Mouse (Mus musculus) kidney, adult 18-20 months (tissue): ENCODE measurements around the gene E130116L18Rik.
"Not testable (repeated sequence)": the region's sequence is repeated elsewhere in the genome, so short reads cannot be mapped to it uniquely, and the experiment has no call there.

Source experiments
- DNase-seq: peaks from one replicate; pipeline ENCODE4 v3.0.0; 2021

E130116L18Rik gene

DNA sequence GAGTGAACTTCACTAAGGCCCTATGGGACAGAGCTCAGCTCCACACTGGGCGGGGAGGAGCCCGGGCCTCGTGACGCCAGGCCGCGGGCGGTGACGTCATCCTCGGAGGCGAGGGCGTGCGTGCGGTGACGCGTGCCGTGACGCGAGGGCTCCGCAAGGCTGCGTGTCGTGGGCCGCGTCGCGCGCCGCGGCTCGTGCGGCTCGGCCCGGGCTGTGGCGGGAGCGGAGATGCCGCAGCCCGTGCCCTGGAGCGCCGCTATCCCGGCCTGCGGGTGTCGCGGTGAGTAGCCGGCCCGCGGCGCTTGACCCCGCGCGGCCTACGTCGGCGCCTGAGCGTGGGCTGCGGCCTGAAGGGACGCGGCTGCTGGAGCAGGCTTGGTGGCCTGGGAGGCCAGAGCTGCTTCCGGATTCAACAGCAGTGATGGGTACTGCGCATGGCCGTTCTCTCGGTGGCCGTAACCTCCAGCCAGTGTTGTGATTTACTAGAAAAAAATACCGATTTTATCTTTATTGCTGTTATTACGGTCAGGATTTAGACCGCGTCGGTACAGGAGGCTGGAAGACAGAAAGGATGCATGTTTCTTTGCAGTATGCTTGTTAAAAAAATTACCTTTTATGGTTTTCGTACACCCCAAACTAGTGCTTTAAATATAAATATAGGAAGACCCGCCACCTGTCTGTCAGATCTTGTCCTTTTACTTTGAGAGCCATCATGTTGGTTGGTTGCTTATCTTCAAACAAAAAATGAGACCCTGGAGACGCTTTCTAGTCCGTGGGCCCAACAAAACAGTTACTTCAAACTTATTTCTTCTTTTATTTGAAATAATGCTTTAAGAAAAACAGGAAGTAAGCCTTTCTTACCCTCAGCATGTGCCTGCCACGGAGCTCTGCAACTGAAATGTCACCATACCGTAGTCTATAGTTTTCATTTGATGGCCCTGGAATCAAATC lies at the start of gene E130116L18Rik:
E130116L18Rik (minus strand) TSS at position 402 of the 951 bp plus-strand sequence.
- DNase-seq: peak; percentile 91

GRCm38 (mm10) chr5:25268258-25268888 lies 45.4 kb upstream of the E130116L18Rik start:
- no peak for DNase-seq

GRCm38 (mm10) chr5:25262266-25262665 lies 39.3 kb upstream of the E130116L18Rik start:
- DNase-seq: no peak

DNA sequence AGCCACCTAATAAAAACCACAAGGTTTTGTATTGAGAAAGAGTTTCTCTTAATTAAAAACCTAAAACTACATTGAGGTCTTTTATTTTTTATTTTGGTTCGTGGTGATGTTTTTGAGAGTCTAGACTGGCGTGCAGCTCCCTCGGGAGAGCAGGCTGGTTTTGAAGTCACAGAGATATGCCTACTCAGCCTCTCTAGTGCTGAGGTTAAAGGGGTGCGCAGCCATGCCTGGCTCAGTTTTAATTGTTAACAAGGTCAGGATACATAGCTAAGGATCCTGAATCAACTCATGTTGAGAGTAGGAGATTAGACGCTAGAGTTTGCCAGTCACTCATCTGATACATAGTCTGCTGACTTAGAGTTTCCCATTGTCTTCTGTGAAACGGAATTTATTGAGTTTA lies 38.5 kb upstream of the E130116L18Rik start:
- DNase-seq: no peak

DNA sequence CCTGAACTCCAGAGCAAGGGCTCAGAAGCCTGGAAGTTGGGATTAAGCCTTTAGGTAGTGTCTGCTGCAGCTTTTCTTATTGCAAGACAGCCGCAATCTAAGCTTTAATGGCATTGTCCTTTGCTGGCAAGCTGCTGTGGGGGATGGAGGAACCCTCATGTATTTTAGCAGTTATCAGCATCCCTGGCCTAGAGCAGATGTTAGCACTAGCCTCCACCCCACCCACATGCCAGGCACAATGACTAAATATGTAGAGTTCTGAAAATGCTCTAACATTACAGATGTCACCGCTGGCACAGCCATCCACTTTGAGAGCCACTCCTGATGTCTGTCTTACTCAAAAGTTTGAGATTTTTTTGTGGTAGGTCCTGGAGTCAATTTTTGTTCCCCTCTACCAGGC lies 33.7 kb upstream of the E130116L18Rik start:
- no peak for DNase-seq

DNA sequence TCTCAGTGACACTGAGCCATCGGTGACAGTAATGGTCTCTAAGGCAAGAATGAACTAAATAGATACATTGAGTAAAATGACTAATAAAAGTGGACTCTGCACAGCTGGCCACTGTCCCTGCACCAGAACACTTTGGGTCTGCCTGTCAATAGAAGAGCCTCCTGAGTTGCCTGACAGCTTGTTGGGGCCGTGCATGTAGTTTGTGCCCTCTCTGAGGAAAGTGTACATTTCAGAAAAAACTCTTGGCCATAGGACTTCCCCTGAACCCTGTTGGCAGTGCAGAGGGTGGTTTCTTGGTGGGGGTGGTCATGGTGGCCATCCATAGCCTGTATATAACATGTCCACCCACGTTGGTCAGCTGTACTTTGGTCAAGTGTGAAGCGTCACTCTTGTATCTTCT lies 31.5 kb upstream of the E130116L18Rik start:
- DNase-seq: no peak

DNA sequence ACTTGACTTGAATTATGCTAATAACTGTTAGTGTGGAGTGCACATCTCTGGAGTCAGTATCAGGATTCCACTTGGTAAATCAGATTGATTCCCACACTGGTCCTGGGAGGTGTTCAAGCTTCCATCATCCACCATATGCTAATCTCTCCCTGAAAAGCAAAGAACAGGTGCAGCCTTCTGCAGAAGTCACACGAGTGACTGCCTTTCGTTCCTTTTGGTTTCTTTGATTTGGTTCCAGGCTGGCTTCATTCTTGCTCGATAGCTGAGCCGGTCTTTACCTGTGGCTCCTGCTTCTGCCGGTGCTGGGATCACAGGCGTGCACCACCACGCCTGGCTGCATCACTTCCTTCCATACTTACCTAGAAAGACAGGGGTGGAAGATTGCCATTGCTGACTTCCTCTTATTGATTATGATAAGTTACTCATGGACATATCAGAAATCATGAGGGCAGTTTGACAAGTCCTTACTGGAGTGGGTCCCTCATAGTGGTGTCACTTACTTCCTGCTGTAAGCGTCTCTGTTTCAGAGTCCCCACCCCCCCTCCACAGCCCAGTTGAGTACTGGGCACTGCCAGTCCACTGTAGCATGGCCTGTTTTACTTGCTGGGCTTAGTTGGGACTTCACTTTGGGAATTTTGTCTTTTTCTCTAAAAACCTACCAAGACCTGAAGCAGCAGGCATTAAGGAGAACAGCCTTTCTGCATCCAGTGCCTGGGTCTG lies 30.0 kb upstream of the E130116L18Rik start:
- DNase-seq: no peak

DNA sequence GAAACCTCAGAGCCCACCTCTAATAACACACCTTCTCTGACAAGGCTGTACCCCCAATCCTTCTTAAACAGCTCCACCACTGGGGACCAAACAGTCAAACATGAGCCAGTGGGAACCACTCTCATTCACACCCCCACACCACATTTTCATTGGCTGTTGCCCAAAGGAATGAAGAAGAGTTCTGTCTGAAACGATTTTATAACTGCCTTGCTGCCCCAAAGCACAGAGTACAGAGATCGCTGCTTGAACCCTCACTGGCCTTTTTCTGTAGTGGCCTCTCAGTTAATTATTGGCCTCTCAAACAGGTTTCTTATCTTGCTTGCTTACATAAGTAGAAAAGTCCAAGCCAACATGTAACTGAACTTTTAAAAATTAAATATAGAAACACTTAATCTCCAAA lies 29.5 kb upstream of the E130116L18Rik start:
- peak; percentile 68 for DNase-seq

DNA sequence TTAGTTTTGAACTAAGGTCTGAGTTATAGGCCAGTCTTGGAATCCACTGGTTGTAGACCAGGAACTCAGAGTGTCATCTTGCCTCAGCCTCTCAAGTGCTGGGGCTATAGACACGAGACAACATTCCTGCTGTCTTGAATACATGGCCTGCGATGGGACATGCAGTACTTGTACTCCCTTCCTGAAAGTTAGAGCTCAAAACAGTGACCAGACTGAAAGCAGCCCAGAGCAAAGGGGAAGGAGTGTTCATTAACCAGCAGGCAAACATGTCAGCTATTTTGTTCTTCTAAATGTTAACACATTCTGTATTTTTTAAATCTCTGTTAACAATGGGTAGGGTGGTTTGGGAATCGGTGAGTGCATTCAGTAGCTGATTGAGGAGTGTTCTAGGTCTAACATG lies 24.1 kb upstream of the E130116L18Rik start:
- peak; percentile 67 for DNase-seq

- DNase-seq: no peak
Measured at GRCm38 (mm10) chr5:25246473-25246865, 23.5 kb upstream of the E130116L18Rik start.

GRCm38 (mm10) chr5:25245806-25246472 lies 23.0 kb upstream of the E130116L18Rik start:
- no peak for DNase-seq

GRCm38 (mm10) chr5:25243101-25243500 lies 20.1 kb upstream of the E130116L18Rik start:
- peak; percentile 37 for DNase-seq

DNA sequence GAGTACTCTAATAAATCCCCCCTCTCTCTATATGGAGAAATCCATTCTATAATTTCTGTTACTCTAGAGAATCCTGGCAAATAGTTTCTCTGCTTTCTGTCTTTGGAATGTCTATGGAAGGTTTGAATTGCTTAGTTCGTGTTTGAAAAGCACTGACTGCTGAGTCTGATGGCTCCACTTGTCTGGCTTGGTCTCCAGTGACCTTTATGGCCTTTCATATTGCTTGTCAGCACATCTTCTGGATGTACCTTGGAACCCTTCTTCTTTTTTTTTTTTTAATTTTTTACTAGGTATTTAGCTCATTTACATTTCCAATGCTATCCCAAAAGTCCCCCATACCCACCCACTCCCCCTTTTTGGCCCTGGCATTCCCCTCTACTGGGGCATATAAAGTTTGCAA lies 1.4 kb upstream of the E130116L18Rik start:
- DNase-seq: not testable (repeated sequence)

DNA sequence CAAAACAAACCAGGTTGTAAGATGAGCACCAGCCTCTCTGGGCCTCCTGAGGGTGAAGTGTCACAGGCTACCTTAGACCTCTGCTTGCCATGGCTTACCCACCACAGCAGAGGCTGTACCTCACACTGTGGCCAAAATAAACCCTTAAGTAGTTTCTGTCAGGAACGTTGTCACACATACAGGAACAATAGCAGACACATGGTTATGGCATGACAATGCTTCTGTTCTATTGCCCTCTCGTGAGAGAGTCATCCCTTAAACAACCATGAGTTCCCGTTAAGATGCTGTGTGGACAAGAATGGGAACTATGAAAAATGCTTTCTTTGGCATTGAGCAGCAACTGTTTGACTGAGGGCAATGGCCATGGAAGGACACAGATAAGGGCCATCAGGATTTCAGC lies 1.3 kb downstream of the E130116L18Rik start, which contains the start of gene Galnt11:
Galnt11 (plus strand) TSS at position 301 of the 400 bp plus-strand sequence.
- no peak for DNase-seq

DNA sequence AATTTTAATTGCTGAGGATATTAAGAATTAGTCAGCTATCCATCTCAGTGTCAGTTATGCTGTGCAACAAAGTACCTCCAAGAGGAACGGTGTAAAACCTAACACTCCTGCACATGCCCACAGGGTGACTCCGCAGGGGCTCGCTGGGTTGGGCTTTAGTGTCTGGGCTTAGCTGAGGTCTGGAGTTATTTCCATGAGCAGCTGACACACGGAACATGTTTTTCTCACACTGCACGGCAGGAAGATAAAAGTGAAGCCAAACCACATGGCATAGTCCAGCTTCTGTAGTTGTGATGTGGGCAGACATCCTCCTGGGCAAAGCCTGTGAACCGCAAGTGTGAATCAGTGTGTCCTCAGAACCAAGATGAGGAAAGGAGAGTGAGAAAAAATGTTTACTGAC lies 7.9 kb downstream of the E130116L18Rik start:
- DNase-seq: no peak

DNA sequence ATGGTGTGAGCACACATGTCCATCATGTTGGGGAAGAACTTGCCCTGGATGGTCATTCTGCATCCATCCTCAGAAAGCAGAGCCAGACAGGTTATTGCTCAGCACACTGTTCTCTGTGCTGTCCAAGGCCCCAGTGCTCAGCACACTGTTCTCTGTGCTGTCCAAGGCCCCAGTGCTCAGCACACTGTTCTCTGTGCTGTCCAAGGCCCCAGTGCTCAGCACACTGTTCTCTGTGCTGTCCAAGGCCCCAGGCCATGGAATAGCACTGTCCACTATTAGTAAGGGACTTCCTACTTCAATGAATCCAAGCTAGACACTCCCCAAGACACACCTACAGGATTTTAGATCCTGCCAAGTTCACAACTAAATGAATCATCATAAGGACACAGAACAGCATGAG lies 9.7 kb downstream of the E130116L18Rik start:
- DNase-seq: not testable (repeated sequence)

GRCm38 (mm10) chr5:25211872-25212271 lies 11.1 kb downstream of the E130116L18Rik start:
- no peak for DNase-seq

DNA sequence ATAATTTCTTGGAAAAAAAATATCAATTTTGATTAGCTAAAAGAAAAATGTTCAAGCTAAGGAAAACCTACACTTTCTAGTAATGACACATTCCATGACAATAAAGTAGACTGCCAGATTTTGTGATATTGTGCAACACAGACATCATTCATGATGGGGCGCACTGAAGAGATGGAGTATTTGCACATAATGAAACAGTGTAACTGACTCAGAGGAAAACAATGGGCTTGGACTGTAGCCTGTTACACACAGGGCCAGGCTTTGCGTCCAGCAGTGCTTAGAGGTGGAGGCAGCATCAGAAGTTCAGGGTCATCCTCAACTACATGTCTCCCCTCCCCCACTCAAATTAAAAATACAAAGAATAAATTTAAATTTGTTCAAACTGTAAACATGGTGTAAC lies 32.4 kb downstream of the E130116L18Rik start:
- DNase-seq: no peak

- DNase-seq: peak; percentile 68
Measured at GRCm38 (mm10) chr5:25188802-25189201, 34.2 kb downstream of the E130116L18Rik start.

DNA sequence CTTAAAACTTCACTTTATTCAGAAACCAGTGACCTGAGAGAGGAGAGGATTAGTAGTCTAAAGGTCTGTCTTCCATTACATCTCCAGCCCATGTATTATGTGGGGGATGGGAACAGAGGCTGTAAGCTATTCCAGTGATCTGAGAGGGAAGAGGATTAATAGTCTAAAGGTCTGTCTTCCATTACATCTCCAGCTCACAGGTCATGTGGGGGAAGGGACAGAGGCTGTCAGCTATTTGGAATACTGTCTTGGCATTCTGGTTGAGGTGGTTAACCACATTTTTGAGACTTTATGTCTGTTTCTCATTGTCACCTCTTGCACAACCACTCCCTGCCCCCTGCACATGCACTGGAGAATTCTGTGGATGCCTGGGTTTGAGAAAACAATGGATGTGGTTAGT lies 35.2 kb downstream of the E130116L18Rik start:
- peak; percentile 25 for DNase-seq

DNA sequence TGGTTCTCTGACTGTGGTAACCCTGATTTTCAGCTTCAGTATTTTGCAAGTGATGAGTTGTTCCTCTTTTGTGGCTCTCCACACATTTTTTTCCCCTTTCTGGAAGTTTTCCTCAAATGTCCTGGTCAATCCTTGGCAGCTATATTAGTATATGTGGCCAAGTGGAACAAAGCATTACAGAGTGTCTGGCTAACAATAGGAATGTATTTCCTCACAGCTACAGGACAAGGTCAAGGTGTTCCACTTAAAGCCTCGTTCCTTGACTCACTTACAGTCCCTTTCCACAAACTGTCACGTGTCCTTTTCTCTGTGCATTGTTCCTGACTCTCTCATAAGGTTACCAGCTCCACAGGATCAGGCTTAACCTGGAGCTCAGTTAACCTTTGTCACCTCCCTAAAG lies 38.4 kb downstream of the E130116L18Rik start:
- DNase-seq: no peak

DNA sequence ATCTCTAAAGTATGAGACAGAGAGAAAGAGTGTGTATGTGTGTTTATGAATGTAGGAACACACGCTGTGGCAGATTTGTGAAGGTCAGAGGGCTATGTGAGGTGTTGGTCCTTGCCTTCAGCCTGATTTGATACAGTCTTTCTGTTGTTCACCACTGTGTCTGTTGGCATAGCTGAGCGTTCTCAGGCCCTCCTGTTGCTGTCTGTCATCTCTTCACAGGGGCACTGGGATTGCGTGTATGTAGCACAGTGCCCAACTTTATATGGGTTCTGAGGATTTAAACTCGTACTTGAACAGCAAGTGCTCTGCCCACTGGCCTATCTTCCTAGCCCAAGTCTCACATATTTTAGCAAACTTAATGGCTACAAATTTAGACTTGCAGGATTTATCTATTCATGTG lies 39.4 kb downstream of the E130116L18Rik start:
- no peak for DNase-seq
